Mouse (Mus musculus): ENCODE measurements around the gene Hdhd5. TPM values are rescaled to one million over a fixed set of nuclear protein-coding genes. Genes with fewer than 3 reads are reported as not detected.

Gene Hdhd5
- polyA plus RNA-seq, 1 experiment from 2014 or later = 19.9 TPM

GRCm38 (mm10) chr6:120566911-120567909, 36.1 kb upstream of the Hdhd5 start:
- no peaks in the 10 kb centered on the region for H3K9me3 ChIP-seq (ENCODE audit: control insufficient read depth, low read length)
- no peak for ATAC-seq (replicated peaks; ENCODE audit: low FRiP score)
- no peak overlapping the region; the same call in 1 of the 2 replicates for H3K27ac ChIP-seq (ENCODE audit: low read depth, low read length)
- H3K27me3 ChIP-seq (replicated peaks; ENCODE audit: control insufficient read depth, insufficient read depth, low read length) = no peaks in the 10 kb centered on the region
- no peak overlapping the region for H3K4me3 ChIP-seq (ENCODE audit: low read depth, low read length)
- no peak overlapping the region; the same call in 1 of the 2 replicates for H3K9ac ChIP-seq (ENCODE audit: low read depth, low read length)
- WGBS = 70% methylated on average over 18 of the region's 18 CpGs
- no peaks in the 10 kb centered on the region for H3K36me3 ChIP-seq (ENCODE audit: control insufficient read depth, insufficient read depth, low read length)
- peaks cover 3% of the 10 kb centered on the region for H3K4me1 ChIP-seq (replicated peaks; ENCODE audit: control insufficient read depth, insufficient read depth, low read length)
- no peak overlapping the region for H3K4me2 ChIP-seq
- DNase-seq (ENCODE audit: low spot score) = no peak

GRCm38 (mm10) chr6:120556641-120557040, 25.5 kb upstream of the Hdhd5 start:
- 71% methylated on average over 8 of the region's 8 CpGs for WGBS
- Histone ChIP-seq H3K4me2 (peak overlapping the region; percentile 31), H3K4me1 (replicated peaks; ENCODE audit: control insufficient read depth, insufficient read depth, low read length) (peaks cover 27% of the 10 kb centered on the region), H3K9me3 (ENCODE audit: control insufficient read depth, low read length) (no peaks in the 10 kb centered on the region), H3K27ac (ENCODE audit: low read depth, low read length) (peak overlapping the region; percentile 80), H3K9ac (ENCODE audit: low read depth, low read length) (0 out of 2 replicates have a peak overlapping the region, but pooled peaks have one; percentile 34), H3K27me3 (replicated peaks; ENCODE audit: control insufficient read depth, insufficient read depth, low read length) (no peaks in the 10 kb centered on the region), H3K36me3 (ENCODE audit: control insufficient read depth, insufficient read depth, low read length) (no peaks in the 10 kb centered on the region), H3K4me3 (ENCODE audit: low read depth, low read length) (no peak overlapping the region)
- DNase-seq (ENCODE audit: low spot score) (no peak), ATAC-seq (replicated peaks; ENCODE audit: low FRiP score) (no peak)

- ATAC-seq (replicated peaks; ENCODE audit: low FRiP score) (peak; percentile 94), DNase-seq (ENCODE audit: low spot score) (peak; percentile 45)
- Histone ChIP-seq H3K9ac (ENCODE audit: low read depth, low read length) (0 out of 2 replicates have a peak overlapping the region, but pooled peaks have one; percentile 34), H3K4me2 (peak overlapping the region; percentile 31), H3K27ac (ENCODE audit: low read depth, low read length) (peak overlapping the region; percentile 80), H3K36me3 (ENCODE audit: control insufficient read depth, insufficient read depth, low read length) (no peaks in the 10 kb centered on the region), H3K4me1 (replicated peaks; ENCODE audit: control insufficient read depth, insufficient read depth, low read length) (peaks cover 27% of the 10 kb centered on the region), H3K9me3 (ENCODE audit: control insufficient read depth, low read length) (no peaks in the 10 kb centered on the region), H3K4me3 (ENCODE audit: low read depth, low read length) (no peak overlapping the region), H3K27me3 (replicated peaks; ENCODE audit: control insufficient read depth, insufficient read depth, low read length) (no peaks in the 10 kb centered on the region)
- 33% methylated on average over 6 of the region's 6 CpGs for WGBS
Measured at GRCm38 (mm10) chr6:120555983-120556567, 25.0 kb upstream of the Hdhd5 start.

- H3K9me3 ChIP-seq (ENCODE audit: control insufficient read depth, low read length) = no peaks in the 10 kb centered on the region
- H3K4me2 ChIP-seq = no peak overlapping the region
- no peak overlapping the region for H3K4me3 ChIP-seq (ENCODE audit: low read depth, low read length)
- WGBS = 43% methylated on average over 1 of the region's 1 CpGs
- no peaks in the 10 kb centered on the region for H3K27me3 ChIP-seq (replicated peaks; ENCODE audit: control insufficient read depth, insufficient read depth, low read length)
- H3K9ac ChIP-seq (ENCODE audit: low read depth, low read length) = peak overlapping the region; percentile 20; the same call in 1 of the 2 replicates
- H3K36me3 ChIP-seq (ENCODE audit: control insufficient read depth, insufficient read depth, low read length) = no peaks in the 10 kb centered on the region
- peak overlapping the region; percentile 80 for H3K27ac ChIP-seq (ENCODE audit: low read depth, low read length)
- H3K4me1 ChIP-seq (replicated peaks; ENCODE audit: control insufficient read depth, insufficient read depth, low read length) = peaks cover 30% of the 10 kb centered on the region
- DNase-seq (ENCODE audit: low spot score) (no peak), ATAC-seq (replicated peaks; ENCODE audit: low FRiP score) (peak; percentile 27; the same call in 1 of the 2 replicates)
Measured at GRCm38 (mm10) chr6:120555152-120555551, 24.0 kb upstream of the Hdhd5 start.

- peaks cover 18% of the 10 kb centered on the region for H3K4me1 ChIP-seq (replicated peaks; ENCODE audit: control insufficient read depth, insufficient read depth, low read length)
- no peak overlapping the region for H3K4me2 ChIP-seq
- no peaks in the 10 kb centered on the region for H3K36me3 ChIP-seq (ENCODE audit: control insufficient read depth, insufficient read depth, low read length)
- WGBS = 17% methylated on average over 2 of the region's 2 CpGs
- no peak overlapping the region for H3K4me3 ChIP-seq (ENCODE audit: low read depth, low read length)
- H3K27me3 ChIP-seq (replicated peaks; ENCODE audit: control insufficient read depth, insufficient read depth, low read length) = no peaks in the 10 kb centered on the region
- no peak for ATAC-seq (replicated peaks; ENCODE audit: low FRiP score)
- no peak overlapping the region for H3K27ac ChIP-seq (ENCODE audit: low read depth, low read length)
- no peak overlapping the region for H3K9ac ChIP-seq (ENCODE audit: low read depth, low read length)
- H3K9me3 ChIP-seq (ENCODE audit: control insufficient read depth, low read length) = no peaks in the 10 kb centered on the region
- no peak for DNase-seq (ENCODE audit: low spot score)
Measured at GRCm38 (mm10) chr6:120550173-120550572, 19.1 kb upstream of the Hdhd5 start.

- Histone ChIP-seq H3K27ac (ENCODE audit: low read depth, low read length) (no peak overlapping the region), H3K4me3 (ENCODE audit: low read depth, low read length) (no peak overlapping the region), H3K4me1 (replicated peaks; ENCODE audit: control insufficient read depth, insufficient read depth, low read length) (peaks cover 7% of the 10 kb centered on the region; the same call in 1 of the 2 replicates), H3K9me3 (ENCODE audit: control insufficient read depth, low read length) (no peaks in the 10 kb centered on the region), H3K4me2 (no peak overlapping the region), H3K9ac (ENCODE audit: low read depth, low read length) (no peak overlapping the region), H3K27me3 (replicated peaks; ENCODE audit: control insufficient read depth, insufficient read depth, low read length) (no peaks in the 10 kb centered on the region), H3K36me3 (ENCODE audit: control insufficient read depth, insufficient read depth, low read length) (no peaks in the 10 kb centered on the region)
- 89% methylated on average over 3 of the region's 3 CpGs for WGBS
- DNase-seq (ENCODE audit: low spot score) = no peak
- ATAC-seq (replicated peaks; ENCODE audit: low FRiP score) = no peak
Measured at GRCm38 (mm10) chr6:120548581-120548980, 17.5 kb upstream of the Hdhd5 start.

- Histone ChIP-seq H3K9me3 (ENCODE audit: control insufficient read depth, low read length) (no peaks in the 10 kb centered on the region), H3K4me3 (ENCODE audit: low read depth, low read length) (no peak overlapping the region), H3K27me3 (replicated peaks; ENCODE audit: control insufficient read depth, insufficient read depth, low read length) (no peaks in the 10 kb centered on the region), H3K9ac (ENCODE audit: low read depth, low read length) (no peak overlapping the region), H3K27ac (ENCODE audit: low read depth, low read length) (peak overlapping the region; percentile 43), H3K4me1 (replicated peaks; ENCODE audit: control insufficient read depth, insufficient read depth, low read length) (peaks cover 7% of the 10 kb centered on the region; the same call in 1 of the 2 replicates), H3K4me2 (no peak overlapping the region), H3K36me3 (ENCODE audit: control insufficient read depth, insufficient read depth, low read length) (no peaks in the 10 kb centered on the region)
- WGBS = 71% methylated on average over 4 of the region's 4 CpGs
- DNase-seq (ENCODE audit: low spot score) (no peak), ATAC-seq (replicated peaks; ENCODE audit: low FRiP score) (no peak)
Measured at GRCm38 (mm10) chr6:120546973-120547372, 15.9 kb upstream of the Hdhd5 start.

GRCm38 (mm10) chr6:120546292-120546691, 15.2 kb upstream of the Hdhd5 start:
- Histone ChIP-seq H3K36me3 (ENCODE audit: control insufficient read depth, insufficient read depth, low read length) (no peaks in the 10 kb centered on the region), H3K4me1 (replicated peaks; ENCODE audit: control insufficient read depth, insufficient read depth, low read length) (peaks cover 7% of the 10 kb centered on the region; the same call in 1 of the 2 replicates), H3K27ac (ENCODE audit: low read depth, low read length) (no peak overlapping the region), H3K27me3 (replicated peaks; ENCODE audit: control insufficient read depth, insufficient read depth, low read length) (no peaks in the 10 kb centered on the region), H3K4me2 (no peak overlapping the region), H3K9ac (ENCODE audit: low read depth, low read length) (no peak overlapping the region), H3K9me3 (ENCODE audit: control insufficient read depth, low read length) (no peaks in the 10 kb centered on the region), H3K4me3 (ENCODE audit: low read depth, low read length) (no peak overlapping the region)
- ATAC-seq (replicated peaks; ENCODE audit: low FRiP score) = no peak
- 83% methylated on average over 3 of the region's 3 CpGs for WGBS
- DNase-seq (ENCODE audit: low spot score) = no peak

Measured in liver, embryonic 11.5 days (tissue).